Mouse (Mus musculus): ENCODE data around the gene Nsg1. TPM values are rescaled to one million over a fixed set of nuclear protein-coding genes. Genes with fewer than 3 reads are reported as not detected.

Nsg1 gene
- 46.7 TPM for polyA plus RNA-seq (2014; fragmentation: Illumina TruSeq; extraction: RNeasy Lipid Tissue Mini Kit (QIAGEN cat#74804); ENCODE audit: insufficient read depth, low read depth, low replicate concordance)

DNA sequence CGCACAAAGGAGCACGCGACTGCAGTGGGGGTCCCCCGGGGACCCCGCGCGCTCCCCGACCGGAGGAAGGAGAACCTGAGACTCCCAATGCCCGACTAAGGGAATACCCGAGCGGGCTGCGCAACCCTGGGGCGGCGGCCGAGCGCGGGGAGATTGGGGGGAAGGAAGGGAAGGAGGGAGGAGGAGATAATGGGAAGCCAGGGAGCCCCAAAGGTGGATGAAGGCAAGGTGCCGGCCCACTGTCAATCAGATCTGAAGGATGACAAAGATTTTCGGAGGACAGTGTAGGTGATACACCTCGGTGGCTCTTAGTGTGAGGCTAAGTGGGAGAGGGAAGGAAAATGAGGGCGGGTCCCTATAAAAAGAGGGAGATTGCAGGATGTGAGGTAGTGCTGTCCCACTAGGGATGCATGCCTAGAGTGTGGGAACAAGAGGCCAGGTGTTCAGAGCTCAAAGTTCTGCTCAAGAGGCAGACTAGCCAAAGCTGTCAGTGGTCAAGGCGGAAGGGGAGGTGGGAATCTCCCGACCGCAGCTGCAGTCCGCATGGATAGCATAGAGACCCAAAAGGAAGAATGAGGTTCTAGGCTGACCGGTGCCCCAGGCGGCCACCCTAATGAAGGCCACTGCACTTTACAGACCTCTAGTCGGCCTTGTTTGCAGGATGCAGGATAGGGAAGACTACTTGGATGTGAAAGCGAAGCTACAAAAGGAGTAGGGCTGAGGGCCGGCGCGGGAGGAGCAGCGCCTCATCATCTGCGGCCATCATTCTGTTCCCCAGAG, at the start of gene Nsg1:
Gene Nsg1, minus strand, starts transcription at position 274 of the 780 bp plus-strand sequence.

Other genes with a start within 250 kb of the Nsg1 start
- 19.4 TPM for gene Stx18, start 121.2 kb downstream of the Nsg1 start, polyA plus RNA-seq (2014; fragmentation: Illumina TruSeq; extraction: RNeasy Lipid Tissue Mini Kit (QIAGEN cat#74804); ENCODE audit: insufficient read depth, low read depth, low replicate concordance)
- 3.0 TPM for gene Zbtb49, start 60.5 kb upstream of the Nsg1 start, polyA plus RNA-seq (2014; fragmentation: Illumina TruSeq; extraction: RNeasy Lipid Tissue Mini Kit (QIAGEN cat#74804); ENCODE audit: insufficient read depth, low read depth, low replicate concordance)
- 19.0 TPM for gene Lyar, start 60.6 kb upstream of the Nsg1 start, polyA plus RNA-seq (2014; fragmentation: Illumina TruSeq; extraction: RNeasy Lipid Tissue Mini Kit (QIAGEN cat#74804); ENCODE audit: insufficient read depth, low read depth, low replicate concordance)
- gene Tmem128, start 100.3 kb upstream of the Nsg1 start, polyA plus RNA-seq (2014; fragmentation: Illumina TruSeq; extraction: RNeasy Lipid Tissue Mini Kit (QIAGEN cat#74804); ENCODE audit: insufficient read depth, low read depth, low replicate concordance) = 54.5 TPM
- 0.62 TPM for gene Otop1, start 116.1 kb upstream of the Nsg1 start, polyA plus RNA-seq (2014; fragmentation: Illumina TruSeq; extraction: RNeasy Lipid Tissue Mini Kit (QIAGEN cat#74804); ENCODE audit: insufficient read depth, low read depth, low replicate concordance)
- not detected for gene Drd5, start 159.5 kb upstream of the Nsg1 start, polyA plus RNA-seq (2014; fragmentation: Illumina TruSeq; extraction: RNeasy Lipid Tissue Mini Kit (QIAGEN cat#74804); ENCODE audit: insufficient read depth, low read depth, low replicate concordance)

All from lung, adult 10 weeks (tissue).